Mouse (Mus musculus): ENCODE data around the gene Acvr1. TPM values are rescaled to one million over a fixed set of nuclear protein-coding genes. Genes with fewer than 3 reads are reported as not detected.

The Acvr1 gene
- polyA plus RNA-seq, 1 experiment = not detected

GRCm38 (mm10) chr2:58566410-58567065, 419 bp downstream of the Acvr1 start:
- Histone ChIP-seq H3K4me3 (ENCODE audit: insufficient read depth, low read depth, low read length) (peak overlapping the region; percentile 80), H3K4me1 (ENCODE audit: control insufficient read depth, insufficient read depth, low read length) (peaks cover 10% of the 10 kb centered on the region), H3K27ac (ENCODE audit: insufficient read depth, low read depth, low read length) (peak overlapping the region; percentile 80)
- no peak for TF ChIP-seq POLR2A (IDR thresholded peaks at IDR 0.05; ENCODE audit: insufficient read depth, low read depth, low read length)
- no peak for TF ChIP-seq CTCF (IDR thresholded peaks at IDR 0.05; ENCODE audit: insufficient read depth, low read depth, low read length)
- 9% methylated on average over 78 of the region's 78 CpGs for WGBS

- H3K27ac ChIP-seq (ENCODE audit: insufficient read depth, low read depth, low read length) = peak overlapping the region; percentile 80
- peak overlapping the region; percentile 80 for H3K4me3 ChIP-seq (ENCODE audit: insufficient read depth, low read depth, low read length)
- WGBS = 1% methylated on average over 6 of the region's 6 CpGs
- TF ChIP-seq CTCF (IDR thresholded peaks at IDR 0.05; ENCODE audit: insufficient read depth, low read depth, low read length) (no peak), POLR2A (IDR thresholded peaks at IDR 0.05; ENCODE audit: insufficient read depth, low read depth, low read length) (no peak)
- peaks cover 10% of the 10 kb centered on the region for H3K4me1 ChIP-seq (ENCODE audit: control insufficient read depth, insufficient read depth, low read length)
Measured at GRCm38 (mm10) chr2:58566049-58566409, 928 bp downstream of the Acvr1 start.

GRCm38 (mm10) chr2:58565267-58565666, 1.7 kb downstream of the Acvr1 start:
- 7% methylated on average over 6 of the region's 6 CpGs for WGBS
- Histone ChIP-seq H3K4me1 (ENCODE audit: control insufficient read depth, insufficient read depth, low read length) (peaks cover 10% of the 10 kb centered on the region), H3K27ac (ENCODE audit: insufficient read depth, low read depth, low read length) (peak overlapping the region; percentile 18), H3K4me3 (ENCODE audit: insufficient read depth, low read depth, low read length) (peak overlapping the region; percentile 56)
- no peak for TF ChIP-seq CTCF (IDR thresholded peaks at IDR 0.05; ENCODE audit: insufficient read depth, low read depth, low read length)
- TF ChIP-seq POLR2A (IDR thresholded peaks at IDR 0.05; ENCODE audit: insufficient read depth, low read depth, low read length) = no peak

- Histone ChIP-seq H3K4me1 (ENCODE audit: control insufficient read depth, insufficient read depth, low read length) (peaks cover 15% of the 10 kb centered on the region), H3K27ac (ENCODE audit: insufficient read depth, low read depth, low read length) (no peak overlapping the region), H3K4me3 (ENCODE audit: insufficient read depth, low read depth, low read length) (no peak overlapping the region)
- TF ChIP-seq POLR2A (IDR thresholded peaks at IDR 0.05; ENCODE audit: insufficient read depth, low read depth, low read length) = no peak
- no peak for TF ChIP-seq CTCF (IDR thresholded peaks at IDR 0.05; ENCODE audit: insufficient read depth, low read depth, low read length)
- WGBS = 40% methylated on average over 4 of the region's 4 CpGs
Measured at GRCm38 (mm10) chr2:58562137-58562536, 4.8 kb downstream of the Acvr1 start.

- H3K4me3 ChIP-seq (ENCODE audit: insufficient read depth, low read depth, low read length) = no peak overlapping the region
- peaks cover 15% of the 10 kb centered on the region; the same call in 1 of the 2 replicates for H3K4me1 ChIP-seq (ENCODE audit: control insufficient read depth, insufficient read depth, low read length)
- 81% methylated on average over 9 of the region's 9 CpGs for WGBS
- no peak for TF ChIP-seq POLR2A (IDR thresholded peaks at IDR 0.05; ENCODE audit: insufficient read depth, low read depth, low read length)
- TF ChIP-seq CTCF (IDR thresholded peaks at IDR 0.05; ENCODE audit: insufficient read depth, low read depth, low read length) = no peak
- H3K27ac ChIP-seq (ENCODE audit: insufficient read depth, low read depth, low read length) = no peak overlapping the region
Measured at GRCm38 (mm10) chr2:58557045-58557845, 9.7 kb downstream of the Acvr1 start.

- H3K27ac ChIP-seq (ENCODE audit: insufficient read depth, low read depth, low read length) = no peak overlapping the region
- no peak overlapping the region for H3K4me3 ChIP-seq (ENCODE audit: insufficient read depth, low read depth, low read length)
- TF ChIP-seq POLR2A (IDR thresholded peaks at IDR 0.05; ENCODE audit: insufficient read depth, low read depth, low read length) (no peak), CTCF (IDR thresholded peaks at IDR 0.05; ENCODE audit: insufficient read depth, low read depth, low read length) (no peak)
- WGBS = 77% methylated on average over 3 of the region's 3 CpGs
- peaks cover 28% of the 10 kb centered on the region for H3K4me1 ChIP-seq (ENCODE audit: control insufficient read depth, insufficient read depth, low read length)
Measured at GRCm38 (mm10) chr2:58552296-58552695, 14.7 kb downstream of the Acvr1 start.

GRCm38 (mm10) chr2:58551866-58552265, 15.1 kb downstream of the Acvr1 start:
- 67% methylated on average over 6 of the region's 6 CpGs for WGBS
- H3K4me1 ChIP-seq (ENCODE audit: control insufficient read depth, insufficient read depth, low read length) = peaks cover 30% of the 10 kb centered on the region
- no peak for TF ChIP-seq POLR2A (IDR thresholded peaks at IDR 0.05; ENCODE audit: insufficient read depth, low read depth, low read length)
- TF ChIP-seq CTCF (IDR thresholded peaks at IDR 0.05; ENCODE audit: insufficient read depth, low read depth, low read length) = no peak
- H3K27ac ChIP-seq (ENCODE audit: insufficient read depth, low read depth, low read length) = no peak overlapping the region
- no peak overlapping the region for H3K4me3 ChIP-seq (ENCODE audit: insufficient read depth, low read depth, low read length)

- TF ChIP-seq CTCF (IDR thresholded peaks at IDR 0.05; ENCODE audit: insufficient read depth, low read depth, low read length) (no peak), POLR2A (IDR thresholded peaks at IDR 0.05; ENCODE audit: insufficient read depth, low read depth, low read length) (no peak)
- no peak overlapping the region for H3K4me3 ChIP-seq (ENCODE audit: insufficient read depth, low read depth, low read length)
- peaks cover 32% of the 10 kb centered on the region for H3K4me1 ChIP-seq (ENCODE audit: control insufficient read depth, insufficient read depth, low read length)
- H3K27ac ChIP-seq (ENCODE audit: insufficient read depth, low read depth, low read length) = no peak overlapping the region
- WGBS = 55% methylated on average over 9 of the region's 9 CpGs
Measured at GRCm38 (mm10) chr2:58550488-58550887, 16.5 kb downstream of the Acvr1 start.

- Histone ChIP-seq H3K27ac (ENCODE audit: insufficient read depth, low read depth, low read length) (no peak overlapping the region), H3K4me1 (ENCODE audit: control insufficient read depth, insufficient read depth, low read length) (peaks cover 30% of the 10 kb centered on the region), H3K4me3 (ENCODE audit: insufficient read depth, low read depth, low read length) (no peak overlapping the region)
- TF ChIP-seq CTCF (IDR thresholded peaks at IDR 0.05; ENCODE audit: insufficient read depth, low read depth, low read length) (no peak), POLR2A (IDR thresholded peaks at IDR 0.05; ENCODE audit: insufficient read depth, low read depth, low read length) (no peak)
- WGBS = 52% methylated on average over 6 of the region's 6 CpGs
Measured at GRCm38 (mm10) chr2:58549960-58550359, 17.0 kb downstream of the Acvr1 start.
